Mouse (Mus musculus) lung, adult 2 months (tissue): ENCODE data around the gene Ube2b.

Source experiments
- CTCF ChIP-seq: fragments of 200-500 bp; IDR thresholded peaks from 2 replicates; pipeline ENCODE4 v1.5.1; 2011; ENCODE audit warnings: mild to moderate bottlenecking, low read length, control low read depth; ENCODE audit not compliant: insufficient read depth
- POLR2A ChIP-seq: fragments of 200-500 bp; IDR thresholded peaks from 2 replicates; pipeline ENCODE4 v1.6.1; 2011; ENCODE audit warnings: low read depth, mild to moderate bottlenecking, control low read depth, low read length, borderline replicate concordance; ENCODE audit errors: extremely low read depth

GRCm38 (mm10) chr11:51966651-51967050 lies 33.9 kb downstream of the Ube2b start:
- TF ChIP-seq CTCF: no peak
- no peak for TF ChIP-seq POLR2A
